Mouse (Mus musculus) c-Kit-positive CD71-positive TER-119-negative erythroid progenitor cells, embryonic 14.5 days (primary cell): ENCODE measurements around the gene Rps16.

Experiments used
- DNase-seq: peaks from one replicate; pipeline ENCODE4 v3.0.0-alpha.2; 2013; ENCODE audit warnings: low read depth

Rps16 gene

GRCm38 (mm10) chr7:28392429-28393271, 42.2 kb downstream of the Rps16 start, which contains the start of the genes Med29 and Paf1:
TSS of gene Med29 (minus strand) at chr7:28392708.
TSS of gene Paf1 (plus strand) at chr7:28392951.
- DNase-seq = peak; percentile 99

DNA sequence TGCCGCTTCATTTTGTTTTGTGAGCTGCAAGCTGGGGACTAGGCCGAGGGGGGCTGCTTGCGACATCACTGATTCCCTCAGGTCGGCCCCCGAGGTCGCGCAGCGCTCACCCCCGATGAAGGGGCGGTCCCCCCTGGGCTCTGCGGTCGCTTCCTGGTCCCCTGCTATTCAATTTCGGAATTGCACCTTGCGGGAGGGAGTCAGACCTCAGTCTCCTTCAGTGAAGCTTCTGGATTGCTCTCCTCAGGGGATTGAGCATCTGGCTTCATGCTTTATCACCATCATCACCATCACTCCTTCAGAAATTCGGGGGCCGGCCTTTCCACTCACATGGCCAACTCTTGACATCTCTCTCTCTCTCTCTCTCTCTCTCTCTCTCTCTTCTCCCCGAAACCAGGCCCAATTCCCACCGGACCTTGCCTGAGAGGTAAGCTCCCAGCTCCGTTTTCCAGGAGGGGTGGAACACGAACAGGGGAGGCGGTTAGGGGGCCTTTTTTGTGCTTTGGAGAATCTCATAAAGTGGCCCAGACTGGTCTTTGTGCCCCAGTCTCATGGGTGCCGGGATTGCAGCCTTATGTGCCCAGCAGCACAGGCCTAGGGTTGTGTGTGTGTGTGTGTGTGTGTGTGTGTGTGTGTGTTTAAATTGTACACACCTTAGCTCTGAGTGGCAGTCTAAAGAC, 43.0 kb downstream of the Rps16 start:
- DNase-seq = no peak

GRCm38 (mm10) chr7:28395425-28395824, 45.0 kb downstream of the Rps16 start:
- DNase-seq = no peak

GRCm38 (mm10) chr7:28398000-28398399, 47.5 kb downstream of the Rps16 start:
- no peak for DNase-seq

GRCm38 (mm10) chr7:28398696-28399340, 48.4 kb downstream of the Rps16 start:
- no peak for DNase-seq

DNA sequence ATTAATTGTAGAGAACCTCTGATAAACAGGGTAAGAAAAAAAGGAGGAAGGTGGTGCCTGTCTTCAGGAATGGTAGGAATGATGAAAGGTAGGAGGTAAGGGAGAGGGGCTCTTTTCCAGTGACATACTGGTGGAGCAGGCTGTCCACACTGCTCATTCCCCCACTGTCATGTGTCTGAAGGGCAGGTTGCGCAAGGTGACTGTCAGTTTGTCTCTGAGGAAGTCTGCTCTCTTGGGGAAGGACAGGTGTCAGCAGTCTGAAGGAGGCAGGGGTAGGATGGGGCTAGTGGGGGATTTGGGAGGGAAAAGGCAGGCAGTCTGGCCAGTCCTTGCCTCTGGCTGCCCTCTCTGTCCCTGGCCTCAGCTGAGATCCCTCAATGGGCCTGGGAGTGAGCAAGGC, 50.6 kb downstream of the Rps16 start:
- no peak for DNase-seq

- DNase-seq = no peak
These were observed 51.5 kb downstream of the Rps16 start for GRCm38 (mm10) chr7:28401942-28402341.
